Mouse (Mus musculus) T-cell, adult 2 months (primary cell): ENCODE measurements around the gene Jazf1.

Experiments
- DNase-seq: peaks from one replicate; pipeline ENCODE4 v3.0.0; 2022; ENCODE audit warnings: low spot score

The Jazf1 gene

GRCm38 (mm10) chr6:53067989-53068874, at the start of gene Jazf1:
Jazf1 (minus strand) TSS chr6:53068631.
- peak; percentile 60 for DNase-seq

- no peak for DNase-seq
Measured at GRCm38 (mm10) chr6:53117855-53118254, 49.4 kb upstream of the Jazf1 start.

- DNase-seq: no peak
Measured at GRCm38 (mm10) chr6:53086879-53087278, 18.4 kb upstream of the Jazf1 start.

- no peak for DNase-seq
Measured at GRCm38 (mm10) chr6:53081241-53081640, 12.8 kb upstream of the Jazf1 start.

- DNase-seq: no peak
Measured at GRCm38 (mm10) chr6:53078671-53079070, 10.2 kb upstream of the Jazf1 start.

GRCm38 (mm10) chr6:53071732-53072131, 3.3 kb upstream of the Jazf1 start:
- no peak for DNase-seq

GRCm38 (mm10) chr6:53069976-53070575, 1.6 kb upstream of the Jazf1 start:
- no peak for DNase-seq

- DNase-seq: no peak
Measured at GRCm38 (mm10) chr6:53068875-53069178, 396 bp upstream of the Jazf1 start.

GRCm38 (mm10) chr6:53067446-53067988, 914 bp downstream of the Jazf1 start:
- peak; percentile 8 for DNase-seq

- no peak for DNase-seq
Measured at GRCm38 (mm10) chr6:53066978-53067377, 1.5 kb downstream of the Jazf1 start.

GRCm38 (mm10) chr6:53064070-53064469, 4.4 kb downstream of the Jazf1 start:
- no peak for DNase-seq

GRCm38 (mm10) chr6:53054909-53055308, 13.5 kb downstream of the Jazf1 start:
- no peak for DNase-seq

- DNase-seq: no peak
Measured at GRCm38 (mm10) chr6:53045501-53045900, 22.9 kb downstream of the Jazf1 start.

- DNase-seq: no peak
Measured at GRCm38 (mm10) chr6:53038176-53038575, 30.3 kb downstream of the Jazf1 start.

GRCm38 (mm10) chr6:53034362-53035011, 33.9 kb downstream of the Jazf1 start:
- DNase-seq: no peak

GRCm38 (mm10) chr6:53032730-53033484, 35.5 kb downstream of the Jazf1 start:
- DNase-seq: no peak

GRCm38 (mm10) chr6:53022069-53022468, 46.4 kb downstream of the Jazf1 start:
- DNase-seq: no peak

GRCm38 (mm10) chr6:53021081-53021480, 47.4 kb downstream of the Jazf1 start:
- no peak for DNase-seq

GRCm38 (mm10) chr6:53017357-53018205, 50.9 kb downstream of the Jazf1 start:
- no peak for DNase-seq

- DNase-seq: no peak
Measured at GRCm38 (mm10) chr6:53014460-53015455, 53.7 kb downstream of the Jazf1 start.
